Mouse (Mus musculus) spleen, adult 2 months (tissue): ENCODE measurements around the gene Pde4d.

Experiments
- CTCF ChIP-seq: fragments of 200-500 bp; IDR thresholded peaks from 2 replicates; pipeline ENCODE4 v1.5.1; 2011; ENCODE audit warnings: mild to moderate bottlenecking, inconsistent platforms; ENCODE audit not compliant: insufficient read depth, insufficient read length, insufficient replicate concordance; ENCODE audit errors: extremely low read depth
- POLR2A ChIP-seq: fragments of 200-500 bp; IDR thresholded peaks from 2 replicates; pipeline ENCODE4 v1.6.1; 2011; ENCODE audit warnings: low read depth, low read length, inconsistent platforms

GRCm38 (mm10) chr13:109212788-109213473, 763.2 kb downstream of the Pde4d start:
- TF ChIP-seq POLR2A (no peak), CTCF (no peak)
